Mouse (Mus musculus) embryonic fibroblast, embryonic 13.5 days (primary cell): ENCODE data around the gene Pou2f3.

Experiments used
- CTCF ChIP-seq: IDR thresholded peaks from 2 replicates; pipeline ENCODE4 v1.5.1; 2011; ENCODE audit warnings: mild to moderate bottlenecking, control low read depth, low read length, moderate library complexity, borderline replicate concordance; ENCODE audit not compliant: insufficient read depth
- POLR2A ChIP-seq: IDR thresholded peaks from 2 replicates; pipeline ENCODE4 v1.6.1; 2011; ENCODE audit warnings: low read depth, mild to moderate bottlenecking, control low read depth, low read length, moderate library complexity

GRCm38 (mm10) chr9:43237111-43237775 lies 27.1 kb upstream of the Pou2f3 start:
- TF ChIP-seq POLR2A = no peak
- TF ChIP-seq CTCF = no peak
